Mouse (Mus musculus): Measurements from ENCODE around the gene Zmiz2.
"Not testable (repeated sequence)": the region's sequence is repeated elsewhere in the genome, so short reads cannot be mapped to it uniquely, and the experiment has no call there.

Zmiz2 gene

GRCm38 (mm10) chr11:6430186-6430585 is 41.3 kb downstream of the Zmiz2 start:
- no peak for DNase-seq

- peak; percentile 72 for DNase-seq
These were observed 47.6 kb downstream of the Zmiz2 start for GRCm38 (mm10) chr11:6436442-6436841.

- DNase-seq: no peak
These were observed 48.8 kb downstream of the Zmiz2 start for GRCm38 (mm10) chr11:6437667-6438066.

GRCm38 (mm10) chr11:6440171-6440570 is 51.3 kb downstream of the Zmiz2 start:
- no peak for DNase-seq

GRCm38 (mm10) chr11:6442566-6442965 is 53.7 kb downstream of the Zmiz2 start:
- no peak for DNase-seq

- DNase-seq: no peak
These were observed 54.2 kb downstream of the Zmiz2 start for GRCm38 (mm10) chr11:6443102-6443501.

GRCm38 (mm10) chr11:6443727-6444076 is 54.8 kb downstream of the Zmiz2 start:
- DNase-seq: no peak

GRCm38 (mm10) chr11:6444077-6444853 is 55.4 kb downstream of the Zmiz2 start, which contains the start of gene H2afv:
TSS of gene H2afv (minus strand) at chr11:6444443.
- peak; percentile 100 for DNase-seq

- no peak for DNase-seq
These were observed 56.6 kb downstream of the Zmiz2 start for GRCm38 (mm10) chr11:6445441-6445840.

GRCm38 (mm10) chr11:6445951-6446350 is 57.1 kb downstream of the Zmiz2 start:
- no peak for DNase-seq

GRCm38 (mm10) chr11:6447493-6447892 is 58.6 kb downstream of the Zmiz2 start:
- no peak for DNase-seq

GRCm38 (mm10) chr11:6448155-6448554 is 59.3 kb downstream of the Zmiz2 start:
- not testable (repeated sequence) for DNase-seq

Measured in lung, postnatal 10 days (tissue).